Mouse (Mus musculus) v-Abl transformed pro-B cells (cell line): Measurements from ENCODE around the gene Slc38a7.
"Not testable (repeated sequence)": the region's sequence is repeated elsewhere in the genome, so short reads cannot be mapped to it uniquely, and the experiment has no call there.

Source experiments
- in situ Hi-C, 2 experiments: fragments of 400-800 bp; cut with MboI; formaldehyde crosslinking; loops; one replicate each; pipeline ENCODE4 v1.15.1; 2025; ENCODE audit not compliant: unreplicated experiment in 2 of 2

Gene Slc38a7

GRCm38 (mm10) chr8:95853102-95853843, at the start of gene Slc38a7:
Gene Slc38a7, minus strand, starts transcription at chr8:95853539.
- in situ Hi-C loops, result loop anchor here in 1 of 2 experiments (5.0 kb wide), 1 partner anchor 34 kb away; the partner anchor contains the start of gene Got2

GRCm38 (mm10) chr8:95901864-95902263, 48.5 kb upstream of the Slc38a7 start:
- in situ Hi-C loops, result no loop called here

GRCm38 (mm10) chr8:95893701-95894100, 40.4 kb upstream of the Slc38a7 start:
- in situ Hi-C loops, result loop anchor here in 1 of 2 experiments (10.0 to 25.0 kb wide), 2 partner anchors 269 to 406 kb away; partner anchors contain the start of gene Csnk2a2

- in situ Hi-C loops, result loop anchor here (5.0 to 25.0 kb wide), 4 partner anchors 36 to 554 kb away; partner anchors contain the start of genes Csnk2a2 (in 1 of the 2), Slc38a7 (in 1 of the 2), Usb1 (in 1 of the 2) and Zfp319 (in 1 of the 2)
Measured at GRCm38 (mm10) chr8:95888285-95889136, 35.2 kb upstream of the Slc38a7 start, which contains the start of gene Got2. Gene Got2, minus strand, starts transcription at chr8:95888547.

- in situ Hi-C loops, result loop anchor here (5.0 to 25.0 kb wide), 4 partner anchors 35 to 553 kb away; partner anchors contain the start of genes Csnk2a2 (in 1 of the 2), Slc38a7 (in 1 of the 2), Usb1 (in 1 of the 2) and Zfp319 (in 1 of the 2)
Measured at GRCm38 (mm10) chr8:95887578-95888284, 34.4 kb upstream of the Slc38a7 start.

GRCm38 (mm10) chr8:95886647-95887577, 33.6 kb upstream of the Slc38a7 start:
- in situ Hi-C loops, result loop anchor here (5.0 to 25.0 kb wide), 4 partner anchors 35 to 552 kb away; partner anchors contain the start of genes Csnk2a2 (in 1 of the 2), Slc38a7 (in 1 of the 2), Usb1 (in 1 of the 2) and Zfp319 (in 1 of the 2)

- in situ Hi-C loops, result loop anchor here (5.0 to 25.0 kb wide), 4 partner anchors 34 to 551 kb away; partner anchors contain the start of genes Csnk2a2 (in 1 of the 2), Slc38a7 (in 1 of the 2), Usb1 (in 1 of the 2) and Zfp319 (in 1 of the 2)
Measured at GRCm38 (mm10) chr8:95885966-95886365, 32.6 kb upstream of the Slc38a7 start.

GRCm38 (mm10) chr8:95885271-95885841, 32.0 kb upstream of the Slc38a7 start:
- in situ Hi-C loops, result loop anchor here (5.0 to 25.0 kb wide), 4 partner anchors 33 to 551 kb away; partner anchors contain the start of genes Csnk2a2 (in 1 of the 2), Slc38a7 (in 1 of the 2), Usb1 (in 1 of the 2) and Zfp319 (in 1 of the 2)

- in situ Hi-C loops, result loop anchor here (10.0 to 25.0 kb wide), 3 partner anchors 397 to 550 kb away; partner anchors contain the start of genes Csnk2a2 (in 1 of the 2), Usb1 (in 1 of the 2) and Zfp319 (in 1 of the 2)
Measured at GRCm38 (mm10) chr8:95884491-95884890, 31.2 kb upstream of the Slc38a7 start.

- in situ Hi-C loops, result loop anchor here (10.0 to 25.0 kb wide), 3 partner anchors 395 to 547 kb away; partner anchors contain the start of genes Csnk2a2 (in 1 of the 2), Usb1 (in 1 of the 2) and Zfp319 (in 1 of the 2)
Measured at GRCm38 (mm10) chr8:95882191-95882590, 28.9 kb upstream of the Slc38a7 start.

- in situ Hi-C loops, result loop anchor here (10.0 to 25.0 kb wide), 3 partner anchors 394 to 547 kb away; partner anchors contain the start of genes Csnk2a2 (in 1 of the 2), Usb1 (in 1 of the 2) and Zfp319 (in 1 of the 2)
Measured at GRCm38 (mm10) chr8:95881576-95881975, 28.2 kb upstream of the Slc38a7 start.

- in situ Hi-C loops, result loop anchor here (10.0 to 25.0 kb wide), 3 partner anchors 393 to 545 kb away; partner anchors contain the start of genes Csnk2a2 (in 1 of the 2), Usb1 (in 1 of the 2) and Zfp319 (in 1 of the 2)
Measured at GRCm38 (mm10) chr8:95879823-95880222, 26.5 kb upstream of the Slc38a7 start.

GRCm38 (mm10) chr8:95878176-95878962, 25.0 kb upstream of the Slc38a7 start:
- in situ Hi-C loops, result loop anchor here in 1 of 2 experiments (25.0 kb wide), 1 partner anchor 391 kb away; the partner anchor contains the start of gene Csnk2a2

- in situ Hi-C loops, result loop anchor here in 1 of 2 experiments (25.0 kb wide), 1 partner anchor 388 kb away; the partner anchor contains the start of gene Csnk2a2
Measured at GRCm38 (mm10) chr8:95875270-95875669, 21.9 kb upstream of the Slc38a7 start.

GRCm38 (mm10) chr8:95871690-95872089, 18.4 kb upstream of the Slc38a7 start:
- in situ Hi-C loops, result no loop called here

- in situ Hi-C loops, result not testable (repeated sequence)
Measured at GRCm38 (mm10) chr8:95864851-95865250, 11.5 kb upstream of the Slc38a7 start.
